Mouse (Mus musculus) spleen, adult 12 weeks (tissue): ENCODE results near the gene Zdhhc13.
A peak's percentile ranks its signal among the peaks of the same experiment; 100 is the strongest.

Source experiments
- DNase-seq: peaks from one replicate; pipeline ENCODE4 v3.0.0; 2022; ENCODE audit warnings: low spot score

Gene Zdhhc13

DNA sequence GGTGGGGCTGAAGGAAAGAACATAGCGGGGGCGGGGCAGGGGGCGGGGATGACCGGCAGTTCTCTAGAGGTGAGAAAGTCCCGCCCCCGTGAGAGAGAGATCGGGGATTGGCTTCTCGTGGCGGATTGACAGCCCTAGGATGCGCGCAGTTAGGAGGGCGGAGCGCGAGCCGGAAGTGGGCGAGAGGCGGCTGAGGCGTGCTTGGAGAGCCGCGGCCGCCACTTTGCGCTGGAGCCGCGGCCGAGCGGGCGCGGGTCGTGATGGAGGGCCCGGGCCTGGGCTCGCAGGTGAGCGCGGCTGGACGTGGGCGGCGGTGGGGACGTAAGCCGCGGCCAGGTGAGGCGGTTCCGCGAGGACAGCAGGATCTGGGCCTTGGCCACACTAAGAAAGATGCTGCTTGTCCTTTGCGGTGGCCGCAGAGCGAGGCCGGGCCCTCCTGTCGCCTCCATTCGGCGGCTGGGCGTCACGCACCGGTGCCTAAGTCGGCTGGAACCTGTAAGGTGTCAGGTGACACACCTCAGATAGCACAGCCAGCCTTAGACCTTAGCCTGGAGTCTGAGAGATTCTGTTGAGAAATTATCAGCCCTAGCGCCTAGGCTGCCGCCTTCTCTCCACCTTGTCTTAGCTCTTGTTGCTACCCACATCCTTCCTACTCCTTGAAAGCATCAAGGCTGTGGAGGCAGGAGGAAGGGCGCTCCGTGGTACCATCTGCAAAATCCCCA, at the start of gene Zdhhc13:
Zdhhc13 (plus strand) TSS at position 153 of the 722 bp plus-strand sequence.
- DNase-seq, result peak; percentile 85

DNA sequence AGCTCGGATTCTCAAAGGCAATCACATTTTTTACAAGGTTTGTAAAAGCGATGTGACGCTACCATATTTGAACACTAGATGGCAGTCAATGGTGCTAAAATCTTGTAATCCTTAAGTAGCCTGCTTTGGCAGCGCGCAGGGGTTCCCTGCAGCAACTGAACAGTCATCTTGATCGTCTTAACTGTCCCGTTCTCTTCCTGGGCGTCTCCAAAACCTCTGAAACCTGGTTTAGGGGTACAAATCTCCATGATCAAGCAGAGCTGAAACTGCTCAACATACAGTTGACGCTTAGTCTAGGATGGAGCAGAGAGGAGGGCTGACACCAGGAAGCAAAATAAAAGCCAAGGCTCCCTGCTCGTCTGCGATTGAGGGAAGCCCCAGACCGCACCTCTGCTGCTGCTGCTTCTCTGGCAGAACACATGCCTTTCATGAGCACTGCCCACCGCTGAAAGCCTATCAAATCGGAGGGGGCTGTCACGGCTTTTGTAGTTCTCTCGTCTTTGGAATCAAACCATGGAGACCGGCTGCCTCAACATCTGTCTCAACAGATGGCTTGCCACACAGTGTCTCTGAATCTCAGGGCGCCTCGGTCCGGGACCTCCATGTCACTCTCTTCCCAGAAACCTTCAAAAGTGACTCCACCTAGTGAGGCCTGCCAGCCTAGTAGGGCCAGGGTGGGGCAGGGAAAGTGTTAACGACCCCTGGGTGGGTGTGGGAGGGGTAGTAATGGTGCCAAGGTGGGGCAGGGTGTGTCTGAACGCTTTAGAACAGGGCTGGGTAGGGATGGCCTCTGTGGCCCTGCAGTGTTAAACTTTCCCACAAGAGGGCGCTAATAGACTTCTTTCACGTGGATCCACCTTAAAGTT, 39.3 kb upstream of the Zdhhc13 start:
- DNase-seq, result peak; percentile 70

DNA sequence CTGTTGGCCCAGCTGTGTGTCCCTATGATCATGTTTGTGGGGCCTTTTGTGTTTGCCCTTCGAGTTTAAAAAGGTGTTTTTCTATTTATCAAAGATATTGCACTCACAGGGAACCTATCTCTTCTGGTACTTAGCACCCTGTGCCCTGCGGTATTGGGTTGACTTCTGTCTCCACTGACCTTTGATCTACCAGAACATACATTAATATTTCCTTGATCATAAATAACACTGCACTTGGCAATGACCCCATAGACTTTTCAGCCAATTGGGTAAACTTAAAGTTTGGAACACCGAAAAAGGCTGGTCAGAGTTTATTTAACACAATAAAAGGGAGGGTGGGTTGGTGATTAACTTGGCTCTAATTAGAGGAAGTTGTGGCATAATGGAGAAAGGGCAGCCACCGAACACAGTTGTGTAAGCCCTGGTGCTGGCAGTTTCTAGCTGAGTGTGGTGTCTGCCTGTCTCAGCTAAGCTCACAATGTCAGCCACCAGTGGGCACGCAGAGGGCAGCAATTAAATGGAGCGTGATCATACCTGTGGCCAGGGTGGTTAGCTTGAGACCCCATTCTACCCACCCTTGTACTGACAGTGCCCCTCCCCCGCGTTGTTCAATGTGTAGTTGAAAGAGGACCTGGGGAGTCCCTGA, 38.5 kb upstream of the Zdhhc13 start:
- no peak for DNase-seq

DNA sequence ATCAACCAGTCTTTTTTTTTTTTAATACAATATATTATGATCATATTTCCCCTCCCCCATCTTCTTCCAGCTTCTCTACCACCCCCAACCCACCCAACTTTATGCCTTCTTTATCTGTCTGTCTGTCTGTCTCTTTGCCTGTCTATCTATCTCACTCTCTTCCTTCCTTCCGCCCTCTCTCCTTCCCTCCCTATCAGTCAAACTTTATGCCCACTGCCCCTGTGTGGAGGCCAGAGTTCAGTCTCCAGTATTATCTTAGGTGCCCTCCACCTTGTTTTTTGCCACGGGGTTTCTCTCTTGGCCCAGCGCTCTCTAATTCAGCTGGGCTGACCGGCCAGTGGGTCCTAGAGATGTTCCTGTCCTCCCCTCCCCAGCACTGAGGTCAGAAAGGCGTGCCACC, 37.6 kb upstream of the Zdhhc13 start:
- no peak for DNase-seq

DNA sequence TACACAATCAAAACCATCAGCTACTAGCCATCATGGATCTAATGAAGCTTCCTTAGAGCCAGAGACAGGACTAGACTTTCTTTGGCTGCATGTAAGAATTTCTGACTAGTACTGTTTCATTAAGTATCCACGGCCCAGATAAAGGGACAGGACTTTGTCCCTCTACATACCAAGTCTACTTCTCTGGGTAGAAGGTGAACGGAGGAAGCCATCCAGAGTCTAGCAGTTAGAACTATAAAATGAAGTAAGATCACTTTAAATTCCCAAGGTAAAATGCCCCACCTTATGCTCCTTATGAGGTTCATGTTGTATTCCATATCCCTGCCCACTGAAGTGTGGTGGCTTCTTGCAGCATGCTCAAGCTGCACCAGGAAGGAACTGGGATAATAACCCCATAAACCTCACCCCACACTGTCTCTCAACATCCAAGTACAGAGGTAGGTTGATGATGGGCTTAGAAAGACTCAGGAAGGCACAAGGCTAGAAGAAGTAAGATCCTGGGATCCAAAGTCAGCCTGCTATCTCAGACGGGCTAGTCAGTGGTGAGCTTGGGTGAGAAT, 34.3 kb upstream of the Zdhhc13 start:
- no peak for DNase-seq

DNA sequence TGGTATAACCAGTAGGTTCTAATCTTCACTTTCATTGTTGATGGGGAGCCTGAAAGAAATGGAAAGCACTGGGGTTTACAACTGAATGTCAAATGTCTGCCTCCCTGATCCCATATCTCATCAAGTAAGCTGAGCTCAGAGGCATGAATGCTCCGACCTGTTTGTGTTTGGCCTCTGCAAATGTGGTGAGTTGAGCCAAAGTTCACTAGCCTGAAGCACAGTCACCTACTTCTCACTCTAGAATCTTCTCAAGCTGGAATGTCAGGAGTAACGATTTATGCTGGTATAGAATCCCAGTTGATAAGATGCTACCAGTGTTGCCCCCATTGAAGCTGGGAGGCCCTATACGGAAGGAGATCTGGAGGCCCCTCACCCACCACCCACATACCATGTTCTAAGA, 33.0 kb upstream of the Zdhhc13 start:
- no peak for DNase-seq

DNA sequence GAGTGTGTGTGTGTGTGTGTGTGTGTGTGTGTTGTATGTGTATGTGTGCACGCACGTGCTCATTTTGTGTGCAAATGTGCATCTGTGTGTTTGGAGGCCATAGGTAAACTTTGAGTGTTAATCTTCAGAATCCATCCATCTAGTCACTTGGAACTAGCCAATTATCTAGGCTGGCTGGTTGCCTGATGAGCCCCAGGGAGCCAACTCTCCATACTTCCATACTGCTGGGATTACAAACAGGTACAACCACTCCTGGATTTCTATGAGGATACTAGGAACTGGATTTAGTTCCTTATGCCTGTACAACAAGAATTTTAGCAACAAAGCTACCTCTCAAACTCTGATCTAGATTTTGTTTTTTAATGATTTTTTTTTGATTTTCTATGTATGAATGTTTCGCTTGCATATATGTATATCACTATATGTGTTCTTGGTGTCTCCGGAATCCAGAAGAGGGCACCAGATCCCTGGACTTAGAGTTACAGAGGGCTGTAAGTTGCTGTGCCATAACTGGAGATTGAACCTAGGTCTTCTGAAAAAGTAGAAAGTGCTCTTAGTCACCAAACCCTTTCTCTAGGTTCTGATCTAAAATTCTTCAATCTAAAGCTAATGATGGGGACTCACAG, 32.4 kb upstream of the Zdhhc13 start:
- no peak for DNase-seq

DNA sequence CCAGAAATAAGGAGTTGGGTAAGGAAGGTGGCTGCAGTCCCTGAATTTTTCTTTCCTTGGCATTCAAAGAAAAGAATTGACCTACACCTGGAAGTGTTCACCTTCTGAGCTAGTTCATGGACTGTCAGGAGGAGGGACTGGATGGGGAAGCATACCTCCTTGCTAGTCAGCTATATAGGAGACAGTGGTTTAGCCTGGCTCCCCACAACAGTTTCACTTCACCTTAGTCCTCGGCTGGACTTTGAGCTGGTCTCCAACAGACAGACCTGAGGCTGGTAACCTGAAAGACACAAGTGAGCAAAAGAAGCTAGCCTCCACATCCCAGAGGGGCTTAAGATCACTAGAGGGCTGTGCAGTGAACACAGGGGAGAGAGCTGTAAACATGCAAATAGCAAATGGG, 30.7 kb upstream of the Zdhhc13 start:
- DNase-seq, result no peak

DNA sequence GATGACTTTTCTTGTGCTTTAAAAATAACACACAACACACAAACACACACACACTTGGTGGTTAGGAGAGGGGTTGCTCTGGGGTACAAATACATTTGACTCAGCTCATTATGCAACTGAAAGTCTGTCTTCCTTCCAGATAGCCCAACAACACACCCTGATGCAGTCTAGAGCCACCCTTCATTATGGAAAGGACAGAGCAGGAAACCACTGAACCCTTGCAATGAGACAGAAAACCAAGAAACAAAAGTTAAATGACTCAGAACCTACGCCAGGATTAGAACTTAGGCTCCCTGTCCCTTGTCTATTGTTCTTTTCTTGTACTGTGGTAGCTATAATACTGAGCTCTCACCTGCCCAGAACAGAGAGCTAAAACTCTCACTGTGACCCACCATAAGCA, 28.0 kb upstream of the Zdhhc13 start:
- DNase-seq, result no peak

DNA sequence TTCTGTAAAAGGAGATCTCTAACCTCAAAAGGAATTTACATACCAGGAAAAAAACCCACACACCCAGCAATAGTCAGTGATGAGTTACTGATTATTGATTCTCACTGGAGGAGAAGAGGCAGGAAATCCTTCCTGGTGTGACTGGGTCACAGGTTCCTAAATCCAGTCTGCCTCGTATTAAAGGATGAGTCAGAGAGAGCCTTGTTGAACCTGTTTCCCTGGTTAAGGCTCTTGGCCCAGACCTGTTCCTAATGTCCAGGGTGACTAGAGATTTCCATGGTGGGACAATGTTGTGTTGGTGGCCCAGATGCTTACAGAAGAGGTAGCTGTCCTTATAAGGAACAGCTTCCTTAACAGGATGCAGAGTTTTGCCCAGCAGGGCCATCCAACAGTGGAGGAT, 26.5 kb upstream of the Zdhhc13 start:
- no peak for DNase-seq

DNA sequence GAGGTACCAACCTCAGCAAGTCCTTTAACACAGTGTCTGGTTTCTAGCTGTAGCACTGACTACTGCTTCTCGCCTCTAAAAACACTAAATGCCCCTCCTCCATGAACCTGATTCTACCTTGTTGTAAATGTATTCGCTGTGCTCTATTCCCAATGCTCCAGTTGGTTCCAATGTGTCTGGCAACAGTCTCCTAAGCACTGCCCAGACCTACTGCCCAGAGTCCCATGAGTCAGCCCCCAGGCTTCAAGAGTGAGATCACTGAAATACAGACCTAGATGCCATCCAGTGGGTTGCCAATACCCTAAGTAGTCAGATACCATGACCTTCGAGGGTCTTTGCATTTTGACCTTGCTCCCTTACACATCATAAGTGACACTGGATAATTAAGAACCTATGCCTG, 26.1 kb upstream of the Zdhhc13 start:
- DNase-seq, result no peak

DNA sequence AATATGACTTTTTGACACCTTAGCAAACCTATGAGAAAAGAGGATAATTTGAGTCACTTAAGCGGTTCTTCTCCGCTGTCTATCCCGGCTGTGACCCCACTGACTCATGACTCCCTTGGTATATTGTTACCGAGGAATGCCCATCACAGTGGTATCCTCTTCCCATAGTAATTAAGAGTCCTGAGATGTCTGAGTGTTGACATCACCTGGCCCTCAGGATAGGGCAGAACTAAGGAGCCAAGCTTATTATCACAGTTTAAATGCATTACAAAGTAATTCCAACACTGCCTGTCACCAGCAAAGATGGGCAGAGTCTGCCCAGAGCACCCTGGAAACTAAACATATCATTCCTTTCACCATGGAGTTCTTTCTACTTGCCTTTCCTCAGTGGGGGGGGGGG, 22.8 kb upstream of the Zdhhc13 start:
- no peak for DNase-seq

DNA sequence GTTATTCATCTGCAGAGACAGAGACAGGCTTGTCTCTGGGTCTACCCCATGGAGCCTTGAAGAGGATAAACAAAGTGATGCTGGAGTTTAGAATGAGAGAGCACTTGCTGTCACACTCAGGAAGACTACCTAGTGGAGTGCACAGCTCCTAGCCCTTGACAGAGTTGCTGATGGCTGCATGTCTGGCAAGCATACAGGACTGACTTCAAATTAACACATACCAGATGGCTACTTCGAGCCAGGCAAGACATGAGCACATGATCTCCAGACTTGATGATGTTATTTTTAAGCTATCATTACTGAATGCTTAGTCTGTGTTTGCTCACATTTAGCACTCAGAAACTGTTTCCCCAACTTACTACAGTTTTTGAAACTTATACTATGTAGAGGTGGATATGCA, 19.1 kb upstream of the Zdhhc13 start:
- DNase-seq, result no peak

DNA sequence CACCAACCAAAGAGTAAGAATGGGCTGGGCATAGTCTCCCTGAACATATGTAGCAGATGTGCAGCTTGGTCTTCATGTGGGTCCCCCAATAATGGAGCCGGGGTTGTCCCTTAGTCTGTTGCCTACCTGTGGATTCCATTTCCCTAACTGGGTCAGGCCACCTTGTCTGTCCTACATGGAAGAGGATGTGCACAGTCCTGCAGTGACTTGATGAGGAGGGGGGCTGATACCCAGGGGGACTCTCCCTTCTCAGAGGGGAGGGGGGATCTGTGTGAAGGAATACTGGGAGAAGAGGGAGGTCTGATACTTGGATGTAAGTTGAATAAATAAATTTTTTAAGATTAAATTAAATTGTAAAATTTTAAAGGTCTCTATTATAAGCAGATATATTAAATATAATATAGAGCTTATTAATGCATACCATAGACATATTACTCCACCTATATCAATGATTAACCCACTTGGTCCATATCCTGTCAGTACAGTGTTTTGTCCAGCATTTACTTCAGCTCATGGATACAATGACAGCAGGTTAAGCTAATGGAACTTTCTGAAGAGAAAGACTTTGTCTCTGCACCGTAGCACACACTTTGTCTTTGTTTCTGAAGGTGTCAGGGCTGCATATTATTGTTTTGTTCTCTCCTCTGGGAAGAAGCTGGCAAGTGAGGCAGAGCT, 16.6 kb upstream of the Zdhhc13 start:
- DNase-seq, result no peak

DNA sequence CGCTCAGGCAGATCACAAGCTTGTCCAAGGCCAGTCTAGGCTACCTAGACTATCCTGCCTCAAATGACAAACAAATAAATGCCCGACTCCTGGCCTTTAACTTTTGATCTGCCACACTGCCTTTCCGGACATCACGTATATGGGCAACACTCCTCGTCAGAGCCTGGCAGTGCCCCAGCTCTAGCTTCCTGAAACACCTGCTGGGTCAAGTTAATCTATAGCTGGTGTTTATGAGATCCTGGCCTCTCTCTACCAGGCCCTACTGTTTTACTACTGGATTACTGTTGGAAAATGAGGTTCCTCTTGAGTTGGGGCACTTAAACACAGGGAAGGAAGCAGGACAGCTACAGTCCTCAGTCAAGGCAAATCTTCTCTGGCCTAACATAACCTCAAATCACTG, 15.5 kb upstream of the Zdhhc13 start:
- DNase-seq, result no peak

DNA sequence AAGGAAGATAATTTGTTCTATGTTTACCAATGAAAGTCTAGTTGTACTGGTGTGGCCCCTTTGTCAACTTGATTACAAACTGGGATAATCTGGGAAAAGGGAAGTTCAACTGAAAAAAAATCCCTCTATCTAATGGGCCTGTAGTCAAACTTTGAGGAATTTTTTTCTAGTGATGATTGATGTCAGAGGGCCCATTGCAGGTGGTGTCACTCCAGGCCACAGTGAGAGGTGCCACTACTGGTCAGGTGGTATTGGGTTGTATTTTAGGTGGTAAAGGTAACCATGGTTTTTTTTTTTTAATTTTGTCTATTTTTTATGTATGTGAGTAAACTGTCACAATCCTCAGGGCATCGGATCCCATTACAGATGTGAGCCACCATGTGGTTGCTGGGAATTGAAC, 14.2 kb upstream of the Zdhhc13 start:
- no peak for DNase-seq

DNA sequence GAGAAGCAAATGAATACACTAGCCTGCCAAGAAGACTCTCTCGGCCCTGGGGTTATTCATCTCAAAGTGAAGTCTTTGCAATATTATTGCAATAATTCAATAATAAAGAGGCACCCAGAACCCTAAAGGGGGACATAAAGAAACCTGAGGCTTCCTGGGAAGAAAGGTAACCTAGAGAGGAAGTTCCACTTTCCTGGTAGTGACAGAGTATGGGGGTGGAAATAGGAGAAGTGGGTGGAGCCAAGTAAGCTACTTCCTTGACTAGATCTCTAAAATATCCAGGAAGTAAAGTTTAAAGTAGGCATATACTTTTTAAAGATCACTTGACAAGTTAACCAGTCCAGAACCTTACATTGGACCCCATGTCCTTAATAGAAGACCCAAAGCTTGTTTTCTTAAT, 13.4 kb upstream of the Zdhhc13 start:
- no peak for DNase-seq

DNA sequence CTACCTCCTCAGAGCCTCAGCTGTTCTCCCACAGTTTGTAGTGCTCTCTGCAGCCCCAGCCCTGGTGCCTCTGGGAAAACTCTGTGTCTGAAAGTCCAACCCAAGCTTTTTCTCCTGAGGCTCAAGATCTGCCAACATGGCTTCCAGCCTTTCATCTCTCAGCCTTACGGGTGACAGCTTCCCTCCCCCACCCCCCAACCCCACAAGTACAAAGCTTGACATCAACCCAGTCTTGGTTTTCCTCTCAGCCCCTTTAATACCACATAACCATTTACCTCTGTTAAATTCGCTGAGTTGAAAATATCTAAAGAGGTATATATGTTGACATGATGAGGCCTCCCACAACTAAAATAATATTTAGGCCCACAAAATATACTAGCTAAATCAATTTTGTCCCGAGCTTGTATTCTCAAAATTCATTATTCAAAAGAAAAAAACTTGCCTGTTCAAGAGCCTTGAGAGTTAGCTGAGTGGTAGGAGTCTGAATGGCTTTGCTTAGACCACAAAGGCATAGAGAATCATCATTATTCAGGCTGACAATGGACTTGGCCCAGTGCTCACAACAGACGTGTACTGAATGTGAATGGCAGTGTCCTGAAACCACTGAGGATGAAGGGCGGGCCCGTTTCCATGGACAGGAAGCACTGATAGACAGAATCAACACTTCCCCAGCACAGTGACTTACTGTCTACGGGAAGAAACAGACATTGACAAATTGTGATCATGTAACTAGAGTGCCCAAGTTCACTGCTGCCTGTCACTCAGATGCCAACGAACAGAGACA, 10.9 kb upstream of the Zdhhc13 start:
- no peak for DNase-seq

DNA sequence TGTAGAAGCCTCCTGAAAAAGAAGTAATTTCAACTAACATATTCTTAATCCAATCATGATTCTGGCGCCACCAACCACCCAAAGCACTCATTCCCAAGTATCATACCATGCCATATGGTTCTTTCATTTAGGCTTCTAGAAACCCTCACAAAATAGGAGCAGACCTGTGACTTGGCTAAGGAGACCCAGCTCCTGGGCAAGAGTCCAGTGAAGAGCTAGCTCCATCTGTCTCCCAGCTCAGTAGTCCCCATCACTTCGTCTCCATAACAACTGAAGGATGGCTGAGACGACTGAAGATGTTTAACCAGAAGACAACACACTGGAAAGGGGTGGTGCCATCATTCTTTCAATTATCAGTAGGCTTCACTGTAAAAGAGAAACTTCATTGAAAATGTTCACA, 9.7 kb upstream of the Zdhhc13 start:
- DNase-seq, result no peak

DNA sequence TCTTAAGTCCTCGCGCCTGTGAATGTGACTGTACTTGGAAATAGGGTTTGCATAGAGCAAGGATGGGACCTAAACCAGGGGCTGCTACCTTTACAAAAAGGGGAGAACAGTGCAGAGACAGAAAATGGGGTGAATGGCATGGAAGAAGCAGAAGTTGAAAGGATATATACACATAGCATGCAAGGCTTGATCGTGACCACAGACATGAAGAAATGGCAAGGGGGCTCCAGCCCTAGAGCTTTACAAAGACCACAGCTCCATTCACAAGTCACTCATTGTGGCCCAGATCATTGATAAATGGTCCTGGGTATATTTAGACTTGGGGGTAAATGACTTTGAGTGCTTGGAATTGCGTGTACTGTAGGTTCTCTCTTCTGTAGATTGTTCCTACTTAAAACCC, 6.4 kb upstream of the Zdhhc13 start:
- no peak for DNase-seq
